Mouse (Mus musculus): Measurements from ENCODE around the gene Rassf1. TPM values are rescaled to one million over a fixed set of nuclear protein-coding genes. Genes with fewer than 3 reads are reported as not detected.

The Rassf1 gene
- total RNA-seq, 1 experiment: 41.4 TPM

DNA sequence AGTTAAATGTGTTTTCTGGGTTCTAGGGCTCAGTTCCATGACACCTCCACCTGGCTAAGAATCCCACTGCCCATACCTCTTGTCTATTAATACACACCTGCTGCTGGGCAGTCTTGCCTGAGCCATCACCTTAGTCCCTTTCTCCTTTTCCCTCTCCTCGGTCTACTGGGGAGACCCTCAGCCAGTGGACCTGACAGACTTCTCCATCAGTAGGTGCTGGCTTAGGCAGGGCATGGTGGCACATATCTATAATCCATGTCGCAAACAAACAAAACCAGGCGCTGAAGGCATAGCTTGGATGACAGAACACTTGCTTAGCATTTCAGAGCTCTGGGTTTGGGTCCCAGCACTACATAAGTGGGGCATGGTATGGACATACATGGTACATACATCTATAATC lies 12.6 kb upstream of the Rassf1 start:
- DNase-seq (ENCODE audit: low read depth, low spot score): no peak
- peaks cover 4 to 17% of the 10 kb centered on the region in 2 experiments; a peak in 3 of 4 replicates for H3K4me1 ChIP-seq (ENCODE audit: control insufficient read depth in 2 of 2, insufficient read depth in 2 of 2, low read length in 2 of 2, poor library complexity in 1 of 2)
- in situ Hi-C loops (cut with MboI; ENCODE audit: low sequenced_read_pairs in 2 of 2, unreplicated experiment in 2 of 2): no loop called here
- H3K36me3 ChIP-seq (ENCODE audit: control insufficient read depth, insufficient read depth, low read length, poor library complexity, severe bottlenecking): peaks cover 22% of the 10 kb centered on the region
- no peak overlapping the region for H3K9ac ChIP-seq (ENCODE audit: insufficient read depth, low read depth, low read length, poor library complexity, severe bottlenecking)
- no peak overlapping the region for H3K27ac ChIP-seq (ENCODE audit: insufficient read depth, low read depth, low read length, poor library complexity, severe bottlenecking)
- no peaks in the 10 kb centered on the region for H3K9me3 ChIP-seq (ENCODE audit: control insufficient read depth, insufficient read depth, low read depth, low read length)
- H3K4me3 ChIP-seq (ENCODE audit: insufficient read depth in 1 of 2, low read depth in 1 of 2, low read length in 2 of 2, poor library complexity in 1 of 2, severe bottlenecking in 1 of 2): no peak overlapping the region
- TF ChIP-seq ZNF384 (IDR thresholded peaks at IDR 0.05; ENCODE audit: low read depth, low read length) (no peak), HCFC1 (IDR thresholded peaks at IDR 0.05; ENCODE audit: borderline replicate concordance, insufficient read depth, low read length) (no peak), CHD2 (IDR thresholded peaks at IDR 0.05; ENCODE audit: low read depth, low read length) (no peak), MAFK (IDR thresholded peaks at IDR 0.05; ENCODE audit: insufficient read depth, low read depth, low read length) (no peak), ZC3H11A (IDR thresholded peaks at IDR 0.05; ENCODE audit: borderline replicate concordance, low read depth, low read length) (no peak)

DNA sequence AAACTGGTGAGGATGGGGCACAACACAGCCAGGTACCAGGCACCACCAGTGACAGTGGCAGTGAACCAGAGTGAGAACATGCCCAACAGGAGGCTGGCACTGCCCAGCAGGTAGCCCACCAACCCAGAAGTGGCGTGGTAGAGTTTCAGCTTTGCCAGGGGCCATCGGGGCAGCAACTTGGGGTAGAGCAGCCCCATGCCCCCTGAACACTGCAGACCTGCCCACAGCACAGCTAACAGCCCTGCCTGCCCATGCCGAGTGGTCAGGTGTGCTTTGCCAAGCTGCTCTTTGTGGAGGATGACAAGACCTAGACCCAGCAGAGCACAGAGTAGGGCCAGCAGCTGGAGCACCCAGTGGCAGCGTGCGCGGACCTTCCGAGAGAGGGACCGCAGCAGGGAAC lies 11.4 kb upstream of the Rassf1 start:
- Histone ChIP-seq H3K4me3 (ENCODE audit: insufficient read depth in 1 of 2, low read depth in 1 of 2, low read length in 2 of 2, poor library complexity in 1 of 2, severe bottlenecking in 1 of 2) (no peak overlapping the region), H3K36me3 (ENCODE audit: control insufficient read depth, insufficient read depth, low read length, poor library complexity, severe bottlenecking) (peaks cover 28% of the 10 kb centered on the region)
- DNase-seq (ENCODE audit: low read depth, low spot score): no peak

GRCm38 (mm10) chr9:107540420-107540819 lies 10.9 kb upstream of the Rassf1 start:
- H3K27ac ChIP-seq (ENCODE audit: insufficient read depth, low read depth, low read length, poor library complexity, severe bottlenecking): no peak overlapping the region
- H3K36me3 ChIP-seq (ENCODE audit: control insufficient read depth, insufficient read depth, low read length, poor library complexity, severe bottlenecking): peaks cover 28% of the 10 kb centered on the region
- no peak for DNase-seq (ENCODE audit: low read depth, low spot score)
- no peak for TF ChIP-seq MAFK (IDR thresholded peaks at IDR 0.05; ENCODE audit: insufficient read depth, low read depth, low read length)
- TF ChIP-seq ZNF384 (IDR thresholded peaks at IDR 0.05; ENCODE audit: low read depth, low read length): no peak
- no peak for TF ChIP-seq HCFC1 (IDR thresholded peaks at IDR 0.05; ENCODE audit: borderline replicate concordance, insufficient read depth, low read length)
- no peak for TF ChIP-seq ZC3H11A (IDR thresholded peaks at IDR 0.05; ENCODE audit: borderline replicate concordance, low read depth, low read length)
- TF ChIP-seq CHD2 (IDR thresholded peaks at IDR 0.05; ENCODE audit: low read depth, low read length): no peak
- H3K4me3 ChIP-seq (ENCODE audit: insufficient read depth in 1 of 2, low read depth in 1 of 2, low read length in 2 of 2, poor library complexity in 1 of 2, severe bottlenecking in 1 of 2): no peak overlapping the region
- H3K9ac ChIP-seq (ENCODE audit: insufficient read depth, low read depth, low read length, poor library complexity, severe bottlenecking): no peak overlapping the region
- no peaks in the 10 kb centered on the region for H3K9me3 ChIP-seq (ENCODE audit: control insufficient read depth, insufficient read depth, low read depth, low read length)
- peaks cover 3 to 19% of the 10 kb centered on the region in 2 experiments; a peak in 3 of 4 replicates for H3K4me1 ChIP-seq (ENCODE audit: control insufficient read depth in 2 of 2, insufficient read depth in 2 of 2, low read length in 2 of 2, poor library complexity in 1 of 2)
- in situ Hi-C loops (cut with MboI; ENCODE audit: low sequenced_read_pairs in 2 of 2, unreplicated experiment in 2 of 2): no loop called here

More for the DNA sequence above, 11.4 kb upstream of the Rassf1 start:
- Histone ChIP-seq H3K9ac (ENCODE audit: insufficient read depth, low read depth, low read length, poor library complexity, severe bottlenecking) (no peak overlapping the region), H3K27ac (ENCODE audit: insufficient read depth, low read depth, low read length, poor library complexity, severe bottlenecking) (no peak overlapping the region), H3K4me1 (ENCODE audit: control insufficient read depth in 2 of 2, insufficient read depth in 2 of 2, low read length in 2 of 2, poor library complexity in 1 of 2) (peaks cover 4 to 19% of the 10 kb centered on the region in 2 experiments; a peak in 3 of 4 replicates), H3K9me3 (ENCODE audit: control insufficient read depth, insufficient read depth, low read depth, low read length) (no peaks in the 10 kb centered on the region)
- no peak for TF ChIP-seq ZNF384 (IDR thresholded peaks at IDR 0.05; ENCODE audit: low read depth, low read length)
- no peak for TF ChIP-seq ZC3H11A (IDR thresholded peaks at IDR 0.05; ENCODE audit: borderline replicate concordance, low read depth, low read length)
- in situ Hi-C loops (cut with MboI; ENCODE audit: low sequenced_read_pairs in 2 of 2, unreplicated experiment in 2 of 2): no loop called here

DNA sequence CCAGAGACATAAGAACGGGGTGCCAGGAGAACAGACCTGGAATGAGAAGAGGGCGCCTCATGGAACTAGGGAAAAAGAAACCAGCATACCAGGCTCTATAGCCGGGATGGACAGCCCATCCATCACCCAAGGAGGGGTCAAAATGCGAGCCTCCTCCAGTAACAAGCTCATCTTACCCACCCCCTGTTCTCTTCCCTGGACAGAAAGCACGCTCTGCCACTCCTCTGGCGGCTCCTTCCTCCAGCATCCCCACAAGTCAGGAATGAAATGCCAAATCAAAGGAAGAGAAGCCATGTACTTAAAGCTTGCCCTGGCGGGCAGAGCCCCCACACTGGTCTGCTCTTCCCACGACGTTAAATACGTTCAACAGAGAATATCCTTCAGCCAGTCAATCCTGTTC lies 10.3 kb upstream of the Rassf1 start:
- Histone ChIP-seq H3K9me3 (ENCODE audit: control insufficient read depth, insufficient read depth, low read depth, low read length) (no peaks in the 10 kb centered on the region), H3K27ac (ENCODE audit: insufficient read depth, low read depth, low read length, poor library complexity, severe bottlenecking) (no peak overlapping the region), H3K4me1 (ENCODE audit: control insufficient read depth in 2 of 2, insufficient read depth in 2 of 2, low read length in 2 of 2, poor library complexity in 1 of 2) (peaks cover 0 to 15% of the 10 kb centered on the region in 2 experiments; a peak in 3 of 4 replicates), H3K4me3 (ENCODE audit: insufficient read depth in 1 of 2, low read depth in 1 of 2, low read length in 2 of 2, poor library complexity in 1 of 2, severe bottlenecking in 1 of 2) (peak overlapping the region; percentile 80 to 93), H3K9ac (ENCODE audit: insufficient read depth, low read depth, low read length, poor library complexity, severe bottlenecking) (no peak overlapping the region), H3K36me3 (ENCODE audit: control insufficient read depth, insufficient read depth, low read length, poor library complexity, severe bottlenecking) (peaks cover 28% of the 10 kb centered on the region)
- in situ Hi-C loops (cut with MboI; ENCODE audit: low sequenced_read_pairs in 2 of 2, unreplicated experiment in 2 of 2): no loop called here
- TF ChIP-seq HCFC1 (IDR thresholded peaks at IDR 0.05; ENCODE audit: borderline replicate concordance, insufficient read depth, low read length) (no peak), ZC3H11A (IDR thresholded peaks at IDR 0.05; ENCODE audit: borderline replicate concordance, low read depth, low read length) (no peak), MAFK (IDR thresholded peaks at IDR 0.05; ENCODE audit: insufficient read depth, low read depth, low read length) (no peak), CHD2 (IDR thresholded peaks at IDR 0.05; ENCODE audit: low read depth, low read length) (no peak), ZNF384 (IDR thresholded peaks at IDR 0.05; ENCODE audit: low read depth, low read length) (no peak)
- no peak for DNase-seq (ENCODE audit: low read depth, low spot score)

Measured in ES-E14 (cell line).